Mouse (Mus musculus) frontal cortex, adult (tissue): ENCODE measurements around the gene A730009L09Rik.
A peak's percentile ranks its signal among the peaks of the same experiment; 100 is the strongest.

Experiments
- ATAC-seq: cut with Nextera tagmentation; 2 replicates; pipeline ENCODE4 v1.9.2; 2017; ENCODE audit warnings: mild to moderate bottlenecking, moderate library complexity, mixed read lengths; ENCODE audit not compliant: low TSS enrichment

Gene A730009L09Rik

GRCm38 (mm10) chr16:84559569-84560278 lies 44.8 kb downstream of the A730009L09Rik start:
- ATAC-seq = 0 out of 2 replicates have a peak, but pooled peaks have one; percentile 13

GRCm38 (mm10) chr16:84560279-84560602 lies 45.3 kb downstream of the A730009L09Rik start:
- ATAC-seq = no peak
